Mouse (Mus musculus) A20 (cell line): Measurements from ENCODE around the gene Obox2.
"Not testable (repeated sequence)": the region's sequence is repeated elsewhere in the genome, so short reads cannot be mapped to it uniquely, and the experiment has no call there.

Experiments used
- DNase-seq: peaks from one replicate; pipeline ENCODE4 v3.0.0-alpha.2; 2011; ENCODE audit warnings: low read depth, low spot score

Obox2 gene

GRCm38 (mm10) chr7:15388421-15388998 is at the start of gene Obox2, which contains the start of gene Obox1:
Gene Obox2, plus strand, starts transcription at chr7:15388721.
Gene Obox1, plus strand, starts transcription at chr7:15388948.
- not testable (repeated sequence) for DNase-seq

- not testable (repeated sequence) for DNase-seq
Observed at GRCm38 (mm10) chr7:15399147-15399874, 10.8 kb downstream of the Obox2 start.

GRCm38 (mm10) chr7:15406816-15407215 is 18.3 kb downstream of the Obox2 start:
- DNase-seq, result not testable (repeated sequence)

- not testable (repeated sequence) for DNase-seq
Observed at GRCm38 (mm10) chr7:15418046-15418445, 29.5 kb downstream of the Obox2 start.

- DNase-seq, result not testable (repeated sequence)
Observed at GRCm38 (mm10) chr7:15425537-15425936, 37.0 kb downstream of the Obox2 start.
